Mouse (Mus musculus): Measurements from ENCODE around the gene Ranbp9.

Ranbp9 gene

DNA sequence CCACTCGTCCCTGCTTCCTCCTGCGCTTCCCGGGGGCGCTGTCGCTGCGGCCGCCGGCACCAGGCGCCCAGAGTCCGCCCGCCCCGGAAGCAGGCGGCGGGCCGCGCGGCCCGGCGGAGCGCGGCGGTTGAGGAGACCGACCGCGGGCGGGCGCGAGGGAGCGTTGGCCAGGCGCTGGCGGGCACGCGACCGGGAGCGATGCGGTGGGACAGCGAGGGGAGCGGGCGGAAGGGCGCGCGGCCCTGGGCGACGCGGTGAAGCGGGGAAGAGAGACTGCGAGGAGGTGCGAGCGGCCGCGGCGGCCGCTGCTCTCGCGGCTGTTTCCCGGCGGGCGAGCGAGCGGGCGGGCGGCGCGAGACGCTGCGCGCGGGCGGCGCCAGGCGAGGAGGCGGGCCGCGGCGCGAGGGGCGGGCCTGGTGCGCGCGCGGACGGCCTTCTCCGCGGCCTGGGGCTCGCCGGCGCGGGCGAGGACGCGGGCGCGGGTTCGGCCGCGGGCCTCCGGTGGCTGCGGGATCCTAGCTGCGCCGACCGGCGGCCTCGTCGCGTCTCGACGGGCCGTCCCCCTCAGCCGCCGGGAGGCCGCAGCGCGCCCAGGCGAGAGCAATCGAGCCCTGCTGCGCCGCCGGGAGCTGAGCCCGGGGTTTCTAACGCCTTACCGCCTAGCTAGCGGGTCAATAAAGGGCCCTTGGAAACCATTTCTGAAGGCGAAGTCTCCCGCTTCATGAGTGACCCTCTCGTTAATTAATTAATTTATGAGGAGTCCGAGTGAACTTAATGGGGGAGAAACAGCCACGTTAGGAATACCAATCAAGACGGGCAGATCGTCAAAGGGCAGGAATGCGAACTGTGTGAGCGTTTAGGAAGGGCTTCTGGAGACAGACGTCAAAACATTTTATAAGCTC lies at the start of gene Ranbp9:
Ranbp9 (minus strand) TSS at position 326 of the 902 bp plus-strand sequence.
- peak; percentile 78 for DNase-seq (ENCODE audit: low read depth)

- no peak for DNase-seq (ENCODE audit: low read depth)
Observed at GRCm38 (mm10) chr13:43530129-43530831, 49.2 kb upstream of the Ranbp9 start.

DNA sequence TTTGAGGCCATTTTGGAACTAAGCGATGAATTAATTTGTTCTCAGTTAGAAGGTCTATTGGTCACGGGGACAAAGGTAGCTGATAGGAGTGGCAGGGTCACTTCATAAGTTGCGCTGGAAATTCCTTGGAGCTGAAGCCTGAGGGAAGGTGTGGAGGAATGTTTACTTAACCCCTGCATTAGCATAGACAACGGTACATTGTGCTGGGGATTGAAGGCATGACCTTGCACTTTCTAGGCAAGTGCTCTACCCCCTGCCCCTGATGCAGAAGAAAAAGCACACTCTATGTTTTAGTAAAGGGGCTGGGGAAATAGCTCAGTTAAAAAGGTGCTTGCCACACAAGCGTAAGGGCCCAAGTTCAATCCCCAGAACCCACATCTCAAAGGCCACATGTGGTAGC lies 45.2 kb upstream of the Ranbp9 start:
- no peak for DNase-seq (ENCODE audit: low read depth)

- DNase-seq (ENCODE audit: low read depth) = peak; percentile 63
Observed at GRCm38 (mm10) chr13:43525363-43526134, 44.5 kb upstream of the Ranbp9 start.

GRCm38 (mm10) chr13:43524491-43525362 lies 43.6 kb upstream of the Ranbp9 start:
- no peak for DNase-seq (ENCODE audit: low read depth)

DNA sequence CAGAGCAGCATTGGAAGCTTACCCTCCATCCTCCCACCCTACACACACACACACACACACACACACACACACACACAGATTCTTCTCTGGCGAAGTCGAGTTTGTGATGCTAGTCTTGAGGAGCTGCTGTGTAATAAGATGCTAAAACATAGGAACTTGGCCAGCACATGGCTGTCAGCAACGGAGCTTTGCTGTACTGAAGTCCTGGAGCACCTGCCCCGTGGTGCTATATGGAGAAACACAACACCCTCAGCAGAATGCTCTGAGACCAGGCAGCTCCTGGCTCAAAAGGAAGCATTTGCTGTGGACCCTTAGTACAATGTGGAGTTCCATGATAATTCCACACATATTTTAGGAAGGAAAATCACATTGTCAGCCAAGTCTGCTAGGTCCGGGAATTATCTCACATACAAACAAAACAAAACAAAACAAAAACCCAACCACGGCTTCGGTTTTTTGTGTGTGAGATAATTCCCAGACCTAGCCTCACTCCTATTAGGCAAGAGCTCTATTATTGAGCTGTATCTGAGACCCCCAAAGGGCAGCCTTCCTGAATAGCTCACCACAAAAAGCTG lies 42.9 kb upstream of the Ranbp9 start:
- no peak for DNase-seq (ENCODE audit: low read depth)

GRCm38 (mm10) chr13:43521940-43522339 lies 40.9 kb upstream of the Ranbp9 start:
- DNase-seq (ENCODE audit: low read depth) = no peak

- no peak for DNase-seq (ENCODE audit: low read depth)
Observed at GRCm38 (mm10) chr13:43519251-43519650, 38.2 kb upstream of the Ranbp9 start.

DNA sequence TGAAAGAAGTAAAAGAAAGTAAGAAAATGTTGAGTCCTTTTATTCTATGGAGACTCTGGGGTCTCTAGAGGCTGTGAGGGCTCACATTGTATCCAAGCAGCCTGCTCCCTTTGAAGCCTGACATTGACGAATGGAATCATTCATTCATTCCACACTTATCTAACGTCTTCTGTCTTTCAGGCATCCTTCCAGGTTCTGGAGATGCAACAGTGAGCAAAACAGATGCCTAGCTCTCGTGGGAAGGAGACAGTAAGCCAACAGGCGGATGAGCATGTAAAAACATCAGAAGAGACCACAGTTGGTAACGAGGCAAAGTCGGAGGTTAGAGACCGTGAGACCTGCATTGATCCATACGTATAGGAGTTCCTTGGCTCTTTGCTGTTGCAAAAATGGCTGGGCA lies 36.3 kb upstream of the Ranbp9 start:
- no peak for DNase-seq (ENCODE audit: low read depth)

DNA sequence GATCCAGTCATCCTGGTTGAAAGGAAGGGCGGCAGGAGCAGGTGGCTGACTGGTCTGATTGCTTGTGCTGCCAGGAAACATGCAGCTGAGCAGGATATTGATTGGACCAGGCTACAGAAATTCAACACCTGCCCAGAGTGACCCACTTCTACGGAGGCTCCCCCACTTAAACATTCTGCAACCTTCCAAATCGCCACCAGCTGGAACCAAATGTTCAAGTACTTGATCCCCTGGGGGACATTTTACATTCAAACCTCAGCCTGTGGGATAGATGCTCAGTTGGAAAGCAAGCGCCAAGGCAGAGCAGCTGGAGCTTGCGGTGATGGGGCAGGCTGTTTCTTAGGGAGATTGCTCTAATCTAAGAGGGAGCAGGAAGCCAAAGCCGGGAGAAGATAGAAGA lies 35.8 kb upstream of the Ranbp9 start:
- no peak for DNase-seq (ENCODE audit: low read depth)

DNA sequence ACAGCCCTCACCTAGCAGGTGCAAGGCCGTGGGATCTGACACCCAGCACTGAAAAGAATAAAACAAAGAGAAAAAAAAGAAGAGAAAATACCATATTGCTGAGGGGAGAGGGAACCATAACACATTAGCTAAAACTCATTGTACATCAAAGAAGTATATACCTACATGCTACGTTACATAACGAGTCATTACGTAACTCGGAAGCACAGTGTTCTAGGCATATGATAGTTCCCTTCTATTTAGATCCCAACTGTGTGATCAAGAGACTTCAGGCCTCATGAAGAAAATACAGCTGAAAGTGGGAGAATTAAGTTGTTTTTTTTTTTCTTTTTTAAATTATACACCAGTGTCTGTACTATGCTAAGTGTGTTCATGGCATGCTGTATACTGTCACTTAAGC lies 35.0 kb upstream of the Ranbp9 start:
- DNase-seq (ENCODE audit: low read depth) = no peak

GRCm38 (mm10) chr13:43514950-43515358 lies 33.9 kb upstream of the Ranbp9 start:
- DNase-seq (ENCODE audit: low read depth) = peak; percentile 20

DNA sequence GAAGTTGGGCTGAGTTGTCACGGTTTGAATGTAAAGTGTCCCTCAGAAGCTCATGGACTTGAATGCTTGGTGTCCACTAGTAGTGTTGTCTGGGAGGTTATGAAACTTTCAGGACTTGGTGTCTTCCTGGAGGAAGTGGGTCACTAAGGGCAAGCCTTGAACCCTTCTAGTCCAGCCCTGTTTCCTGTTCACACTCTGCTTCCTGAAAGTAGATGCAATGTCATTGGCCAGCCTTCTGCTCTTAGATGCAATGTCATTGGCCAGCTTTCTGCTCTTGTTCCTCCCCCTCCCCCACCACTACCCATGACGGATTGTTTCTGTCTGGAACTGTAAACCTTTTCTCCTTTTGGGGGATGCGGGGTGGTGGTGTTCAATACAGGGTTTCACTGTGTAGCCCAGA lies 31.7 kb upstream of the Ranbp9 start:
- no peak for DNase-seq (ENCODE audit: low read depth)

GRCm38 (mm10) chr13:43505798-43506197 lies 24.7 kb upstream of the Ranbp9 start:
- DNase-seq (ENCODE audit: low read depth) = no peak

DNA sequence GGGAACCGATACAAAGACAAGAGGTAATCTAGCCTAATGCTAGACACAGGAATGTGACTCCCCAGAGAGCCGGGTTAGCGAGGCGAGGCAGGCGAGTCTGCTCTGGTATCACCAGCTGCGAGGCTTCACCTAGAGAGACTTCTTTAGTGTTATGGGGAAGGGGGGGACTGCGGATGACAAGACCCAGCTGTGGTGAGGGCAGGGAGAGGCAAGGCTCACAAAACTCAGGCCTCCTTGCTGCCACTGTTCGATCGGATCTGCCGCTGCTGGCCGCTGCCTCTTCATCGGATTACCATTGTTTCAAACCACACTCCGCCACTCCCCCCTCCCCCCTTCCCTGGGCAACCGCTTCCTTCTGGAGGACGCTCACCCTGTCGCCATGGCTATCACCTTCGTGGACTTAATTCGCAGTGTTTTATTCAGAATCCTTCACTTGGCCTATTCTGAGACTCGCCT lies 22.3 kb upstream of the Ranbp9 start:
- peak; percentile 41 for DNase-seq (ENCODE audit: low read depth)

DNA sequence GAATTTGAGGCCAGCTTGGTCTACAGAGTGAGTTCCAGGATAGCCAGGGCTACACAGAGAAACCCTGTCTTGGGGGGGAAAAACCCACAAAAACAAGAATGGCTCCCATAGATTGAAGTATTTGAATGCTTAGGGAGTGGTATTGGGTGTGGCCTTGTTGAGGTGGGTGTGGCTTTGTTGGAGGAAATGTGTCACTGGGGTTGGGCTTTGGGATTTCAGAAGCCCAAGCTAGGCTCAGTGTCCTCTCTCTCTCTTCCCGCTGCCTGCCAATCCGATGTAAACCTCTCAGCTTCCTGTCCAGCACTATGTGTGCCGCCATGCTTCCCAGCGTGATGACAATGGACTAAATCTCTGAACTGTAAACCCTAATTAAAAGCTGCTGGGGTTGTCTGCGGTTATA lies 20.5 kb upstream of the Ranbp9 start:
- no peak for DNase-seq (ENCODE audit: low read depth)

- no peak for DNase-seq (ENCODE audit: low read depth)
Observed at GRCm38 (mm10) chr13:43500483-43500850, 19.4 kb upstream of the Ranbp9 start.

GRCm38 (mm10) chr13:43499731-43500482 lies 18.8 kb upstream of the Ranbp9 start:
- DNase-seq (ENCODE audit: low read depth) = no peak

GRCm38 (mm10) chr13:43498849-43499248 lies 17.8 kb upstream of the Ranbp9 start:
- peak; percentile 9 for DNase-seq (ENCODE audit: low read depth)

DNA sequence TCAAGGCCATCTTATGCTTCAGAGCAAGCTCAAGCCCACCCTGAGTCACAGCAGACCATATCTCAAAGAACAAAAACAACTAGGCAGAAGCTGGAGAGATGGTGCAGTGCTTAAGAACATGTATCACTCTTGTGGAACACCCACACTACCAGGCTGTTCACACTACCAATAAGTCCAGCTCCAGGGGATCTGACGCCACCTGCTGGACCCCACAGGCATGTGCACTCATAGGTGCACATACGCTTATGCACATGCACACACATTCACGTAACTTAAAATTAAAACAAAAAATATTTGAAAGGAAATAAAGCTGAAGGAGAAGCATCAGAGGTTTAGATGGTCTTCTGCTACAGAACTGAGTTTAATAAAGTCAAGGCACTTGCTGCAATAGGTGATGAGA lies 16.7 kb upstream of the Ranbp9 start:
- DNase-seq (ENCODE audit: low read depth) = peak; percentile 25
